Mouse (Mus musculus) erythroblast, adult 5-6 weeks (primary cell): ENCODE results near the gene Retnla. TPM values are rescaled to one million over a fixed set of nuclear protein-coding genes. Genes with fewer than 3 reads are reported as not detected.

Experiments
- ATAC-seq: replicated peaks from 2 replicates; pipeline ENCODE4 v1.8.0; 2016; ENCODE audit warnings: moderate number of reproducible peaks, mild to moderate bottlenecking, moderate TSS enrichment, inconsistent platforms; ENCODE audit not compliant: poor library complexity, low FRiP score, severe bottlenecking
- total RNA-seq, 2 experiments: library from RNA; stranded (forward) in 1 of 2; stranded (reverse) in 1 of 2; fragments of 150-400 nt in 1 of 2; fragments of 200-764, 138-1000 nt in 1 of 2; gene quantifications; 2 replicates each; pipeline versions ENCODE4 v1.2.3 to v1.2.4; 2015 to 2017; ENCODE audit warnings: low replicate concordance in 2 of 2

The Retnla gene
- total RNA-seq, 2 experiments from 2014 or later = not detected

GRCm38 (mm10) chr16:48890733-48891132 is 48.4 kb downstream of the Retnla start:
- no peak for ATAC-seq

Other genes starting within 250 kb of the Retnla start
- not detected in 2 replicates for gene Trat1, start 70.5 kb upstream of the Retnla start, total RNA-seq (2015; ENCODE audit: low replicate concordance)
- 0.17 TPM in 1 of 2 replicates, not detected in the other for gene Trat1, start 70.5 kb upstream of the Retnla start, total RNA-seq (2017; ENCODE audit: low replicate concordance)
- gene Retnlb, start 25.7 kb upstream of the Retnla start, total RNA-seq (2015; ENCODE audit: low replicate concordance) = not detected in 2 replicates
- not detected in 2 replicates for gene Retnlb, start 25.7 kb upstream of the Retnla start, total RNA-seq (2017; ENCODE audit: low replicate concordance)
- gene Retnlg, start 30.1 kb downstream of the Retnla start, total RNA-seq (2015; ENCODE audit: low replicate concordance) = 993 and 1,006 TPM in 2 replicates
- gene Retnlg, start 30.1 kb downstream of the Retnla start, total RNA-seq (2017; ENCODE audit: low replicate concordance) = 233 and 238 TPM in 2 replicates
- 6.1 and 11.5 TPM in 2 replicates for gene Dzip3, start 151.6 kb downstream of the Retnla start, total RNA-seq (2015; ENCODE audit: low replicate concordance)
- gene Dzip3, start 151.6 kb downstream of the Retnla start, total RNA-seq (2017; ENCODE audit: low replicate concordance) = 13.8 and 14.9 TPM in 2 replicates
- gene Cip2a, start 151.6 kb downstream of the Retnla start, total RNA-seq (2015; ENCODE audit: low replicate concordance) = 24.6 and 29.7 TPM in 2 replicates
- 29.6 and 33.2 TPM in 2 replicates for gene Cip2a, start 151.6 kb downstream of the Retnla start, total RNA-seq (2017; ENCODE audit: low replicate concordance)
- not detected in 2 replicates for gene Myh15, start 214.9 kb downstream of the Retnla start, total RNA-seq (2015; ENCODE audit: low replicate concordance)
- not detected in 2 replicates for gene Myh15, start 214.9 kb downstream of the Retnla start, total RNA-seq (2017; ENCODE audit: low replicate concordance)